Mouse (Mus musculus) megakaryocyte, adult 5-6 weeks (primary cell): ENCODE data around the gene Rgp1. TPM values are rescaled to one million over a fixed set of nuclear protein-coding genes. Genes with fewer than 3 reads are reported as not detected.
A peak's percentile ranks its signal among the peaks of the same experiment; 100 is the strongest.

Experiments used
- ATAC-seq: 2 replicates; pipeline ENCODE4 v1.8.0; 2016; ENCODE audit warnings: mild to moderate bottlenecking, inconsistent platforms; ENCODE audit not compliant: poor library complexity, severe bottlenecking
- total RNA-seq, 2 experiments: library from RNA; stranded (forward) in 1 of 2; stranded (reverse) in 1 of 2; fragments of 153-499, 151-499 nt in 1 of 2; fragments of 221-1000, 200-1000 nt in 1 of 2; gene quantifications; 2 replicates each; pipeline versions ENCODE4 v1.2.3 to v1.2.4; 2015 to 2017

Rgp1 gene
- total RNA-seq, 2 experiments from 2014 or later, result 8.2 to 18.6 TPM

DNA sequence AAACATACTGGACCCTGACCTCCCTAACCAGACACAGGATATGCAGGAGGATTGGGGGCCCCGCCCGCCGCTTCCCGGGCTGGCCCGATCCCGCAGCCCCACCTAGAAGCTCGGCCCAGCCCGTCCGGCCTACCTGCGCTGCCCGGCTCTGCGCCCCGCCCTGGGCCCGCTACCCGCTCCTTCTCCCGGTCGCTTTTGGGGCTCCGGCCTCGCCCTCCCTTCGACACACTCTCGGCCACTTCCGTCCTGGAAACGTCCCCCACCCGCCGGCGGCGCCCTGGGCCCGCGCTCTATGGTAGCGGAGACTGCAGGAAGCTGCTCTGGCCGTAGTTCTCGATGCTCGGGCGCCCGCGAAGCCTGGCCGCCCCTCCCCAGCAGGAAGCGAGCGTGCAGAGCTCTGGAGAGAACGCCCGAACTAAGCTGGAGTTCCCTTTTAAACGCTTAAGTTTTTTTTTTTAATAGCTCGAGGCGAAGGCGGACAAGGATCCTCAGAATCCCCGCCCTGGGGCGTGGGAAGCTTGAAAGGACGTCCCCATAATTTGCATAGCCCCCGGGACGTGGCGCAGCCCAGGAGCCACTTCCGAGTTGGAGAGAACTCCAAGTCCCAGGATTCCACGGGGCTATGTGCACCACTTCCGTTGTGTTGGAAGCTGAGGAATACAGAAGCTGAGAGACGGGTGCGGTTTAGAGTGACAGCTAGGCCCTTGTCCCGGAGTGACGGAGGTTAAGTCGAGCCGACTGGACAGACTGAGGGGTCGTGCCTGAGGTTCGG is 16.3 kb upstream of the Rgp1 start, which contains the start of the genes Creb3 and Tln1:
TSS of gene Creb3 (plus strand) at position 336 of the 772 bp plus-strand sequence.
TSS of gene Tln1 (minus strand) at position 695 of the 772 bp plus-strand sequence.
- ATAC-seq, result peak; percentile 73

DNA sequence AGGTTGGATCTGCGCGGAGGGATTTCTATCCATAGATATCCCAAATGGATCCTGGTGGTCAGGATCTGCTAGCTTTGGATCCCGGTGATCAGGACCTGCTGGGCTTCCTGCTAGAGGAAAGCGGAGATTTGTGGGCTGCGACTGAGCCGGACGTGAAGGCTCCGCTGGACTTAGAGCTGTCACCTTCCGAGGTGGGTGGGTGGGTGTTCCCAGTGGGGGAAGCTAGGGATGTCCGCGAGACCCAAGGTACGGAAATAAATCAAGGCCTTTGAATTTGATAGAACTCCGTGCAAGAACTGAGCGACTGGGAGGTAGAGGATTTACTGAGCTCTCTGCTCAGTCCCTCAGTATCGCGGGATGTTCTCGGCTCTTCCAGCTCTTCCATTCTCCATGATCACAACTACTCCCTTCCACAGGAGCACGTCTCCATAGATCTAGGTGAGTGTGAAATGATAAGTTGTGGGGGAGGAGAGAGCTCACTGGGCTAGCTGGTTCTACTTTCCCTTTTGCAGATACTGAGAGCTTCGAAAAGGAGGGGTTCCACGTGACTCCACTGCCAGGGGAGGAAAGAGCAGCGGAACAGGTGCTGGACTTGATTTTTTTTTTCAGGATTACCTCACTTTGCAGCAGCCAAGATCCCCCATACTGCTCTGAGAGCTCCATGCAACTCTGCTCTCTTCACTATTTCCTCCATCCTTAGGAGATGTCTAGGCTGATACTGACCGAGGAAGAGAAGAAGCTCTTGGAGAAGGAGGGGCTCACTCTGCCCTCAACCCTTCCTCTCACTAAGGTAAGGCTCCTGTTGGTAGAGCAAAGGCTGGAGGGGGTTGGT is 15.5 kb upstream of the Rgp1 start:
- no peak for ATAC-seq

DNA sequence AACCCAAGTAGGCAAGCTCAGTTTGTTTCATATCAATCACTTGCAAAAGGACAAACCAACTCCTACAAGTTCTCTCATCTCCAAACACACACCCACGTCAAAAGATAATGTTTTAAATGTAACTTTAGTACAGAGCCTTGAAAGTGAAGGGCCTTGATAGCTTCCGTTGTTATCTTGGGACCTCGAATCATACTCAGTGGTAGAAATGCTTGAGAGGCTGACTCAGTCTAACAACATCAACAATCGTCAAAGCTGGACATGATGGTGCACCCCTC is 15.0 kb upstream of the Rgp1 start:
- no peak for ATAC-seq

DNA sequence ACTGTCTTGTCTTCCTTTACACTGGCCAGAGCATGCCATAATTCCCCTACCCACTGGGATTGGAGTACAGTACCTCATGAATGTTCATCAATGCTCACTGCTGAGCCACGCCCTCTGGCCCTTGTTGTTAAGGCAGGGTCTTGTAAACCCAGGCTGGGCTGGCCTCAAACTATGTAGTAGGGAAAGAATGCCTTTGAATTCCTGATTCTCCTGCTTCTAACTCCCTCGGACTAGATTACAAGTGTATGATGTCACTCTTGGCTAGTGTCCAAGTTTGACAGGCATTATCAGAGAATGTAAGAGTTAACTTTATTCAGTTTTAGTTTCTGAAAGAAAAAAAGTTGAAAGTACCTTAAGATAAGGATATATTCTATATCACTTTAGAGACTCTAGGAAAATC is 14.3 kb upstream of the Rgp1 start:
- ATAC-seq, result no peak

DNA sequence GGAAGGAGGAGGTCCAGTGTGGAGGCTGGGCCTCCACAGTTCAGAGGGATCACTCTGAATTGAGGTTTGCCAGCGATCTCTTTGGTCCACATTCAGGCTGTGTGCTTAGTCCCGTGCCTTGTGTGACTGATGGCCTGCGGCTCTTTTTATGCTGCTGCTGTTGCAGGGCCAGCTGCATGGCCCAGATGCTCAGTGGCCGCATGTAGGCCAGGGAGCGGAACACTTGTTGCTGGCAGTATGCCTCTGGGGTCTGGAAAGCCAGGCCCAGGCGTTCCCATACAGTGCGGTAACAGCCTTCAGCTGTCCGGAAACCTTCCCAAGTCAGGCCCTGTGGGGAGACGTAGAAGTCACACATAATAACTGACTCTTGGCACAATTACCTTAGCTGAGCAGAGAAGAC is 11.4 kb upstream of the Rgp1 start:
- no peak for ATAC-seq

DNA sequence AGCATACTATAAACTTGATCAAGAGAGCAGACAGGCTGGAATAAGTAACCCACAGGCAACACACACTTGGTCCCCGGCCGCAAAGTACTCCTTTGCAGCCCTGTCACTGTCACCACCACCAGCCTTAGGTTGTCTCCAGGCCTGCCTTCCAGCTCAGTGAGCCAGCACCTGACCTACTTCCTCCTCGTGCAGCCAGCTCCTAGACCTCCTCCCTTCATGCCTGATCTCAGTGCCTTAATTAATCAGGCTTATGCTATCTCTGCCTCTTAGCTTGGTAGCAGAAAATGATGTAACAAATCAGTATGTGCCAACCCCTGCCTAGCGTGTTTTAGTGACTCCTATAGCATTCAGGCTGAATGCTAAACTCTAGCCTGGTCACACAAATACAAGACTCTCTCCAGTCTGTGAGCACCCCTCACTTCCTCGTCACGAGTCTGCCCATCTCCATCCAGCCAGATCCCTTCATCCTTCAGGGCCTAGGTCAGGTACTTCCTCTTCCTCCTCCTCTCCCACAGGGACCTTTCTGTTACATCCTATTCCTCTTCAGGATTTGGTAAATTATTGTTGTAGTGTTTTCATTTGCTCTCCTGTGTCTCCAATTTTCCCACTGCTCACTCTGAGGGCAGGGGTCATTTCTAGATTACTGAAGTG is 7.0 kb upstream of the Rgp1 start:
- ATAC-seq, result no peak

DNA sequence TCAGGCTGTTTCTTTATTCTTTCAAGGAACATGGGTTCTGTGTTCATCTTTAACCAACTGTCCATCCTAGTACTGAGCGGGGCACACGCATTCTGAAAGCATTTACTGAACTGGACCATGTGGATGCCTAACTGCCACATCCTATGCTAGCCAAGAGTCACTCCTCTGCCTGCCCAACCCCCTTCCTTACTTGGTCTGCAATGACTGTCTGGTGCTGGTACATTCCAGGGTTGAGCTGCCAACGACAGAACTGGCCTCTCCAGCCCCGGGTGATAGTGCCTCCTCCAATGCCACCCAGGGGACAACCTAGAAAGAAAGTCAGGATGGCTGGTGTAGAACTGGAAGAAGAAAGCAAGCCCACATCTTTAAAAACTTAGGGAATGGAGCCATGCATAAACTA is 5.0 kb upstream of the Rgp1 start:
- no peak for ATAC-seq

DNA sequence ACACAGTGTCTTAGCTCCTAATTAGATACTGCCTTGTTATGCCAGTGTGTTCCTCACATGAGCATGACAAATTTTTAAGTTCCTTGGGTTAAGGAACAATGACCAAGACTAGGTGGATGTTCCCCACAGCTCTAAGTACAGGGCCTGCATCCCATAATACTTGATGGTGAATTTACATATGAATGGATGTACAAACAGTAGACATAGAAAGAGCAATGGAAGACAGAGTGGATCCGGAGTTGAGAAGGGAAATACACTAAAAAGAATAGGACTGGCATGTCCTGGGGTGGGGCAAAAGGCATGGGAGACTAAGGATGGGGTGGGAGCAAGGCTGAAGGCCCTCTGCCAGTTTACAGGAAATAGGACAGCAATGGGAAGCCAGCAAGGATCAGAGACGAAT is 3.2 kb upstream of the Rgp1 start:
- no peak for ATAC-seq

DNA sequence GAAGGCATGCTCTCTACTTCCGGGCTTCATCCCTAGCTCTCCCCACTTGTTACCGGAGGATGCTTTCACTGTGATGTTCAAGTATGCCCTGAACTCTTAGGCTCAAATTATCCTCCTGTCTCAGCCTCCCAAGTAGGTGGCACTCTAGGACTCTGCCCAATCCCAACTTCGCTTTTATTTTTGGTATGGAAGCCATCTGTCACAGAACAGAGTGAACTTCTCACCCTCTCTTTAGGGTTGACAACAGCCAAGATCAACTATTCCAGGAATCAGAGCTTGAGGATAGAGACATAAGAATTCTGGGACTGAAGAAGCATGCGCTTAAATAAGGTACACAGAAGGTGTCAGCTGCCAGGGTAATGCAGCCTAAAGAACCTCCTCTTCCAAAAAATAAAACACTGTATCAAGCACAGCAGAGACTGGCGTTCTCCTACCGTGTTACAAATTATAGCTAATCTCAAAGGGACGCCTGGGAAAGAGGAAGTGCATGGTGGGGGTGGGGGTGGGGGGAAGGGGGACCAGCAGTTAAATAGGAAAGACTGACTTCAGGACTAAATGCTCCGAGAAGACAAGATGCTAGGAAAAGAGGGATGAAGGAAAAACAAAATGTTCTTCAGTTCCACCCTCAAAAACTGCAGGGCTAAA is 1.2 kb upstream of the Rgp1 start:
- ATAC-seq, result no peak

DNA sequence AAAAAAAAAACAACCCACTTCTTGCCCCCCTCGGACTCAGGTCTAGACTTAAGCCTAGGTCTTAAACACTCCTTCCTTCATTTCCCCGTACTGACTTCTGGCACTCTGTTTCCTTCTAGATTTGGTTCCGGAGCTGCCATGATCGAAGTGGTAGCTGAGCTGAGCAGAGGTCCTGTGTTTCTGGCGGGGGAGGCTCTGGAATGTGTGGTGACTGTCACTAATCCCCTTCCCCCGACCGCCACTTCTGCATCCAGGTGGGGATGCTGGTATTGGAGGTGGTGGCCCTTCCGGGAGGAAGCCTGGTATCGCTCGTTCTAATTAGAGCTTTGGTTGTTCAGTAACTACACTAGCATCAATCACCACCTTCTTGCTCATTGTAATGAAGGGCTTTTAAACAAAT is 741 bp downstream of the Rgp1 start:
- no peak for ATAC-seq

DNA sequence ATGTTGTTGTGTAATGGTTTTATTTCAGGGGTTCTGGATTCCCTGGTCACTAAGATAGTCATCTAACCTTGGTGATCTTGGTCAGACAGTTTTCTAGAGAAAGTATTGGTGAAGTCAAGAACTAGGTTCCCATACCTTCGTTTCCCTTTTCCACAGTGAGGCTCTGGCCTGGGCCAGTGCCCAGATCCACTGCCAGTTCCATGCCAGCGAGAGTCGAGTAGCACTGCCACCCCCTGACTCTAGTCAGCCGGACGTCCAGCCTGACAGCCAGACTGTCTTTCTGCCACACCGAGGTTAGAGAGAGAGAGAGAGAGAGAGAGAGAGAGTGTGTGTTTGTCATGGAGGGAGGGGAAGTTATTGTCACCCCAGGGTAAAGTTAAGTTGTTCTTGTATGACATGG is 1.2 kb downstream of the Rgp1 start:
- no peak for ATAC-seq

DNA sequence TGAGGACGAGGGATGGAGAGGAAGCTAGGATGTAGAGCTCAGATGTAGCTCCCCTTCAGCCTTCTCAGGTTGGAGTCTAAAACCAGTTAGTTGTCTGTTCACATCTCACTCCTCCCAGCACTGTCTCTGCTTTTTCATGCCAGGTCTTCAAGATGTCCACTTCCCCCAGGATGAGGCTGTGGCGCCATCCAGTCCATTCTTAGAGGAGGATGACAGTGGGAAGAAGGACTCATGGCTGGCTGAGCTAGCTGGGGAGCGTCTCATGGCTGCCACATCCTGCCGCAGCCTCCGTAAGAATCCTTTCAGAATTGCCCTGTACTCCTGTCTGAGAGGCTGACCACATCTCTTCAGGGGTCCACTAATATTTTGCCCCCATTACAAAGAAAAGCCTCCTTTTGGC is 2.2 kb downstream of the Rgp1 start:
- no peak for ATAC-seq

DNA sequence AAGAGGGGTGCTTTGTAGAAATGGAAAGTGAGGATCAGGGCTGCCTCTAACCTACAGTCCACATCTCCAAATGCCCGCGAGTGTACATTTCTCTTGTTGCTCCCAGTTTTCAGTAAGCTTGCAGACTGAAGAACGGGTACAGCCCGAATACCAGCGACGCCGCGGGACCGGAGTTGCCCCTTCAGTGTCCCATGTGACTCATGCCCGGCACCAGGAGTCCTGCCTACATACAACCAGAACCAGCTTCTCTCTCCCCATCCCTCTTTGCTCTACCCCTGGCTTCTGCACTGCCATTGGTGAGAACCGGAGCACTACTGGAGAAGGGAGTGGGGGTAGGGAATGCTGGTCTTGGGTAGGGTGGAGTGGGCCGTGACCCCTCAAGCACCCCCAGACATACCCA is 2.9 kb downstream of the Rgp1 start:
- no peak for ATAC-seq

DNA sequence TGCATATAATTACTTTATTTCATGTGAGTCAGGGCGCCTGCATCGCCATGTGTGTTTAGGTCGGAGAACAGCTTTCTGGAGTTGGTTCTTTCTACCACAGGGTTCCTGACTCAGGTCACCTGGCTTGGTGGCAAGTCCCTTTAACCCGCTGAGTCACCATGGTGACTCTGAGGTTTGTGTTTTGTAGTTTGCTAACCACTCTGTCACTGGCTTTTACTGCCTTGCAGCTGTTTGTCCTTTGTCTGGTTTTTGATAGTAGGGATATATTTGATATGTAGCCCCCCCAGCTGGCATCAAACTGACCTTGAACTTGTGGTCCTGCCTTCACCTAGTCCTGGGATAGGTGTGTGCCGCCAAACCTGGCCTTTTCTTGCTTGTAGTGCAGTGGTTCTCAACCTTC is 3.7 kb downstream of the Rgp1 start:
- no peak for ATAC-seq

DNA sequence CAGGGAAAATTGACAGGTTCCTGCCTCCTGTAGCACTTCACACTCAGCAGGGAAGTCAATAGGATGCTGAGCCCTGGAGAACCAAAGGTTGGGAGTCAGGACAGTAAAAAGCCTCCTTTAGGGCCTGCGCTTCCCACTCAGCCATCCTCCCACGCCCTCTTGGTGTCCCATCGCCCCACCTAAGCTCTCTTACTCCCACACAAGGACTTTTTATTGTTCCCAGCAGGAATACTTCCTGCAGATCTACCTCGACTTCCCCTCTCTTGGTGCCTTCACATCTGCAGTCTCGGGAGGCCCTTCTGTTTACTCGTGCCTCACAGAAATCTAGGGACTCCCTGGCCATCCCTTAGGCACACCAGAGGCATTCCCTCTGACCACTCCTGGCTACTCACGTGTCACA is 4.9 kb downstream of the Rgp1 start:
- ATAC-seq, result no peak

DNA sequence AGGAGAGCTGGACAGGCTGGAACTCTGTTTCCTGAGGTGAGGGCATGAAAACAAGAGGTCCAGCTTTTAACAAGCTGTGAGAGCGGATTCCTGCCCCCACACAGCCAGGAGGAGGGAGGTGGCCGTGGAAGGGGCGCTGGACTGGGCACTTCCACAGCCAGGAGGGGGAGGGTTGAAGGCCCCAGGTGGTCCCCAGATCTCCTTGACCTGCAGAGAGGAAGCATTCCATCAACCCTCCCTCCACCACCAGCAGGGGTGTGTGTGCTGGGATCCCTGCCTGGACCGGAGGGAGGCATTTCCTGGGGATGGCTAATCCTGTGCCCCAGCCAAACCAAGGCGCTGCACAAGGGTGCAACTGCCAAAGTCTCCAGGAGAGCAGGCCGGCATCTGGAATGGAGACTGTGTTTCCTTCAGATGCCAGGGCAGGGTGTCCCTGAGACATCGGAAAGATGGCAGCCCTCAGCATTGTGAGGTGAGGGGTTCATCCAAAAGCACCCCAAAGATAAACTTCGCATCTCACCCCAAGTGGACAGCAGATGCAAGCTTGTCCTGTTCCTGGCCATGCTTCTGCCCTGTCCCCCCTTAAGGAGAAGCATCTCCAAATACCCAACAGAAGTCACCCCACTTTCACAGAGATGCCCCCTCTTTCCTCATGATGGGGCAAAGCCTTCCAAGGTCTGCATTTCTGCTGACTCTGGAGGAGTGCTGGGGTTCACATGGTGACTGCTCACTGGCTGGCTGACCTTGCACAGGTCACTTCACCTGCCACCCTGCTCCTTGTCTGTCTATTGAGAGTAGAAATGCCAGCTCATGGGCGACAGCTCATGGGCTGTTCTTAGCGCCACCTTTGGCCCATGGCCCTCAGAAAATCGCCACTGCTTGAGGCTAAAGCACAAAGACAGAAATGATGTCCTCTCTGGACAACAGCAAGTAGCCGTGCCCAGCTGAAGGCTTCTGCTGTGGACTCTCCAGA is 6.2 kb downstream of the Rgp1 start, which contains the start of gene Msmp:
TSS of gene Msmp (minus strand) at position 51 of the 973 bp plus-strand sequence.
- no peak for ATAC-seq

DNA sequence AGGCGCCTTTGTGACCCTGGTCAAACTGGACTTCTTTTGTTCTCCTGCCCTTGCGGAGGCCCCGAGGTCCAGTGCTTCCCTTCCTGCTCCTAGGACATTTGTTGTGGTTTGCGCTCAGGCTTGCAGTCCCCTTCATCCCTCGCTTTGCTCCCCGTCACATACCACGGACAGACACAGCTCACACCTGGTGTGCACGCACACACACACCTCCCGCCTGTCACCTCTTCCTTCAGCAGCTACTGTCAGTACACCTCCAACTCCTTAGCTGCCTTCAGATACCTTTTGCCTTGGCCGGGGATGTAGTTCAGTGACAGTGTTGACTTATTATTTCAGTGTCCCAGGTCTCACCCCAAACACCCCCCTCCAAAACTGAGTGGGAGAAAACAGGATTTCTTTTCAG is 7.2 kb downstream of the Rgp1 start:
- no peak for ATAC-seq

DNA sequence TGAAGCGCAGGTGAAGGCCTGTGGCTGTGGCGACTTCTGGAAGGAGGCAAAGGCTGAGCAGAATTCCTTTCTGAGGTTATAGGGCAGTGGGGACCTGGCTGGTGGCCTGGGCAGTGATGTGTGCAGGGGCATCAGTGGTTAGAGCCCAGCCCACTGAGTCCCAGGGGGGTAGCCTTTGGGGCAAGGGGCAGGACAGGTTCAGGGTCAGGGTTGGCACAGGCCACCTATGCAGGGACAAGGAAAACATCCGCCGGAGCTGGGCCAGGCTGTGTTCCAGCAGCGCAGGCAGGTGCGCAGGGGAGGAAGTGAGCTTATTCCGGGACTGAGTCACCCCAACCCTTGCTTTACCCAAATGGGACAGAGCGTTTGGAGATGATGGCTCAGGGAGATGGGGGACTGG is 7.9 kb downstream of the Rgp1 start:
- no peak for ATAC-seq

DNA sequence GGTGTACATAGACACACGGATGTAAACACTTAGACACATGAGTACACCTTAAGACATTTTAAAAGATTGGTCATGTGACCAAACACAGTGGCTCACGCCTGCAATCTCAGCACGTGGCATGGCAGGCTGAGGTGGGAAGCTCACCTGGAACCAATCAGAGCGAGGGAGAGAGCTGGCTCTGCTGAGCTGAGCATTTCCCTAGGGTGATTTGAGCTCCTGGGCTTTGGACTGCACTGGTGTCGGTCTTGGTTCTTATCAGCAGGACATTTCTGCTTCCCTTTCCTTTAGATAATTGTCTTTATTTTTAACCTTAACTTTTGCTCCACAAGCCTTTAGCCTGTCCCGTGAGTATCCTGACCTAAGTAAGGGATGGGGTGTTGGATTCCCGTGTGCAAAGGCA is 9.2 kb downstream of the Rgp1 start:
- no peak for ATAC-seq

DNA sequence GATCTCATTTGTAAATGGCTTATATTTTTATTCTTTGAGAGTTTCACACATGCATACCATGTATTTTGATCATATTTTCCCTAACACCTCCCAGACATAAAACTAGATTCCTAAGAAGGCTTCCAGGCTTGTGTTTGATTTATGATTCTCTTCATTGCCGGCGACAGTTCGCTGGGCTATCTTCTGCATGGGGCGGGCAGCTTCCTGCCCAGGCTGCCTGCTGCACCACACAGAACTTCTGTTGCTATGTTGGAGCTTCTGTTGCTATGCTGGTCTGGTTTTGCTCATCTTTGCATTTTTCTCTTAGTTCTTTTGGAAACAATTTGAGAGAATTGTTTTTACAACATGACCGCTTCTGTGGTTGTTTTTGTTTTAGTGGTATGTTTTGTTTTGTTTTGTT is 13.0 kb downstream of the Rgp1 start:
- ATAC-seq, result no peak
